Mouse (Mus musculus) embryonic facial prominence, embryonic 15.5 days (tissue): ENCODE data around the gene AI854703. TPM values are rescaled to one million over a fixed set of nuclear protein-coding genes. Genes with fewer than 3 reads are reported as not detected.

Experiments
- ATAC-seq: fragments of 200-750 bp; cut with Nextera tagmentation; 2 replicates; pipeline ENCODE4 v1.8.0; 2017; ENCODE audit warnings: low read depth, moderate TSS enrichment; ENCODE audit not compliant: insufficient number of reproducible peaks, low FRiP score, low TSS enrichment
- H3K27ac ChIP-seq: fragments of 300-500 bp; sonication (generic); replicated peaks from 2 replicates; pipeline ENCODE4 v1.5.1; 2015; ENCODE audit warnings: mild to moderate bottlenecking, inconsistent platforms
- H3K27me3 ChIP-seq: fragments of 300-500 bp; sonication (generic); 2 replicates; pipeline ENCODE4 v1.6.1; 2015; ENCODE audit warnings: inconsistent platforms
- H3K36me3 ChIP-seq: fragments of 300-500 bp; sonication (generic); 2 replicates; pipeline ENCODE4 v1.6.1; 2015; ENCODE audit warnings: mild to moderate bottlenecking, inconsistent platforms
- H3K4me1 ChIP-seq: fragments of 300-500 bp; sonication (generic); 2 replicates; pipeline ENCODE4 v1.6.1; 2015; ENCODE audit warnings: inconsistent platforms
- H3K4me2 ChIP-seq: fragments of 300-500 bp; sonication (generic); replicated peaks from 2 replicates; pipeline ENCODE4 v1.6.1; 2015; ENCODE audit warnings: mild to moderate bottlenecking, inconsistent platforms
- H3K4me3 ChIP-seq: fragments of 300-500 bp; sonication (generic); replicated peaks from 2 replicates; pipeline ENCODE4 v1.5.1; 2015; ENCODE audit warnings: mild to moderate bottlenecking, inconsistent platforms
- H3K9ac ChIP-seq: fragments of 300-500 bp; sonication (generic); 2 replicates; pipeline ENCODE4 v1.6.1; 2015; ENCODE audit warnings: inconsistent platforms
- H3K9me3 ChIP-seq: fragments of 300-500 bp; sonication (generic); replicated peaks from 2 replicates; pipeline ENCODE4 v1.6.1; 2016; ENCODE audit warnings: inconsistent platforms
- WGBS: fragments of 180-500 bp; shearing (Covaris S2); methylation state at CpG from one replicate; pipeline ENCODE4 v1.1.7; 2015; 5-methylcytosine and 5-hydroxymethylcytosine counted together
- polyA plus RNA-seq: library from polyadenylated mRNA; unstranded; fragments of >200 nt; fragmentation: Nextera tagmentation; extraction: Ambion mirVana; gene quantifications from 2 replicates; pipeline ENCODE4 v1.2.1, GENCODE M21; 2015

The AI854703 gene
- polyA plus RNA-seq, 1 experiment from 2014 or later: 1.5 TPM

DNA sequence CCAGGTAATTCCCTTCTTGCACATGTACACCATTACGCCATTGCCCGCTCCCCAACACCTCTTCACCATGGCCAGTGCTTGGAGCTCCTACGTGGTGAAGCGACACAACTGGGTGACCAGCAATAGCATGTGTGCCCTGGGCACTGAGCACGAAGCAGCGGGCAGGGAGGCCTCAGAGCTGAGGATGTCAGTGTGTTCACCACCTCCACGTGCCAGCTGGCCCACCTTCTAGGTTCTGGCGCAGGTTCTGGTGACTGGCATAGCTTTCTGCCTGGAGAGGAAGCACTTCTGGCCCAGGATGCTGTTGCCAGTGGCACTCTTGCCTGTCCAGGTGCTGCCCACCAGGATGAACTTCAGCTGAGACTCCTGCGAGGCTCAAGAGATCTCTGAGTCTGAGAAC, 38.9 kb downstream of the AI854703 start:
- no peak for ATAC-seq
- Histone ChIP-seq H3K27ac (no peak overlapping the region), H3K4me2 (no peak overlapping the region), H3K36me3 (no peaks in the 10 kb centered on the region), H3K4me1 (no peaks in the 10 kb centered on the region), H3K9ac (no peak overlapping the region), H3K27me3 (no peaks in the 10 kb centered on the region), H3K9me3 (no peaks in the 10 kb centered on the region), H3K4me3 (no peak overlapping the region)
- WGBS: 92% methylated on average over 9 of the region's 9 CpGs

DNA sequence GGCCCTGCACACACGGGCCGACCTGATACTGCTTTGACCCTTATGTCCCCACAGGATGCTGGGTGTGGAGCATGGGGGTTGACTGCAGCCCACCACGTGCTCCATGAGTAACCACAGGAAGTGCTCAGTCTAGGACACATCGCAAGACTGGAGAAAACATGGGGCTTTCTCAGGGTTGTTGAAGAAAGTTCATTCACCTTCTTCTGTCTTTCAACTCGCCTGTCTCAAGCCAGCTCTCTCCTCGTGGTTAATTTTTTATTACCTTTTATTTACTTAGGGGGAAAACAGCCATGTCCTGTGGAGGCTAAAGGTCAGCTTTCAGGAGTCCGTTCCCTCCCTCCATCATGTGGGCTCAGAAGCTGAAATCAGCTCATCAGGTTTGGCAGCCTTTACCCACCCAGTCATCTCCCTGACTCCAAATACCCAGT, 39.6 kb downstream of the AI854703 start:
- ATAC-seq: no peak
- 51% methylated on average over 7 of the region's 7 CpGs for whole genome bisulfite sequencing
- Histone ChIP-seq H3K36me3 (no peaks in the 10 kb centered on the region), H3K4me2 (no peak overlapping the region), H3K4me3 (no peak overlapping the region), H3K4me1 (no peaks in the 10 kb centered on the region), H3K9me3 (no peaks in the 10 kb centered on the region), H3K9ac (no peak overlapping the region), H3K27me3 (no peaks in the 10 kb centered on the region), H3K27ac (no peak overlapping the region)

DNA sequence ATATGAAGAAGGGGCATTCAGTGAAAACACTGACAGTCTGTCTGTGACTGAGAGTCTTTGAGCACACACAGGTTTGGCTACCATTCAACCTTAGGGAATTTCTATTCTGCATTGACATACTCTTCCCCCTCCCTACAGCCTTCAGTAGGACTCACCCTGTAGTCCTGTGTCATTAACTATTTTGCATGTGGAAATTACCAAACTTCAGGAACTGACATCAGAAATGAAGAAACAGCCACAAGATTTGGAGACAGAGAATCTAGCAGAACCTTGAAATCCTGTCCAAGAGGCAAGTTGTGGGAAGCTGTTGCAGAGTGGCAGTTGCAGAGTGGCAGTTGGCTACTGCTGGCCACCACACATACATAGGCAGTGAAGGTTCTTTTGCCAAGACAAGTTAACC, 41.5 kb downstream of the AI854703 start:
- Histone ChIP-seq H3K4me1 (no peaks in the 10 kb centered on the region), H3K27me3 (no peaks in the 10 kb centered on the region), H3K4me3 (no peak overlapping the region), H3K27ac (no peak overlapping the region), H3K4me2 (no peak overlapping the region), H3K9ac (no peak overlapping the region), H3K36me3 (no peaks in the 10 kb centered on the region), H3K9me3 (no peaks in the 10 kb centered on the region)
- no peak for ATAC-seq

DNA sequence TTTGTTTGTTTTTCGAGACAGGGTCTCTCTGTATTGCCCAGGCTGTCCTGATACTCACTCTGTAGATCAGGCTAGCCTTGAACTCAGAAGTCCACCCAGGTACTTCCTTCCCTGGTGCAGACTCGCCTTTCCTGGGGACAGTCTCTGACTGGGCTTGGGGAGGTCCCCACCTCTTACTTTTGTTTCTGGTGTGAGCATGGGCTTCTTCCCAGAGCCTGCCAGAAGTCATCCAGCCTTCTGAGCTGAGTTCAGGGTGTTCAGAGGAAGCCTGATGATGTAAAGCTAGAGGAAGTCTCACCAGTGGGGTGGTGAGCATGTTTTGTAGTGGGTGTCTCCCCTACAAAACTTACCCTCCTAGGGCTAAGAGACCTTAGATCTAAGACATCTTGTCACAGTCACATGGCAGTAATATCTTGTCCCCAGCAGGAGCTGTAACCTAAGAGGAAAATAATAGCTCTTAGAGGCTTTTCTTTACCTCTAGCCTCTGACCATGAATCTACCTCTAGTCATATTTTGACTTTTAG, 42.9 kb downstream of the AI854703 start:
- Histone ChIP-seq H3K36me3 (no peaks in the 10 kb centered on the region), H3K4me2 (no peak overlapping the region), H3K27me3 (no peaks in the 10 kb centered on the region), H3K9ac (no peak overlapping the region), H3K27ac (no peak overlapping the region), H3K9me3 (no peaks in the 10 kb centered on the region), H3K4me1 (no peaks in the 10 kb centered on the region), H3K4me3 (no peak overlapping the region)
- WGBS: 62% methylated on average over 2 of the region's 2 CpGs
- ATAC-seq: no peak

DNA sequence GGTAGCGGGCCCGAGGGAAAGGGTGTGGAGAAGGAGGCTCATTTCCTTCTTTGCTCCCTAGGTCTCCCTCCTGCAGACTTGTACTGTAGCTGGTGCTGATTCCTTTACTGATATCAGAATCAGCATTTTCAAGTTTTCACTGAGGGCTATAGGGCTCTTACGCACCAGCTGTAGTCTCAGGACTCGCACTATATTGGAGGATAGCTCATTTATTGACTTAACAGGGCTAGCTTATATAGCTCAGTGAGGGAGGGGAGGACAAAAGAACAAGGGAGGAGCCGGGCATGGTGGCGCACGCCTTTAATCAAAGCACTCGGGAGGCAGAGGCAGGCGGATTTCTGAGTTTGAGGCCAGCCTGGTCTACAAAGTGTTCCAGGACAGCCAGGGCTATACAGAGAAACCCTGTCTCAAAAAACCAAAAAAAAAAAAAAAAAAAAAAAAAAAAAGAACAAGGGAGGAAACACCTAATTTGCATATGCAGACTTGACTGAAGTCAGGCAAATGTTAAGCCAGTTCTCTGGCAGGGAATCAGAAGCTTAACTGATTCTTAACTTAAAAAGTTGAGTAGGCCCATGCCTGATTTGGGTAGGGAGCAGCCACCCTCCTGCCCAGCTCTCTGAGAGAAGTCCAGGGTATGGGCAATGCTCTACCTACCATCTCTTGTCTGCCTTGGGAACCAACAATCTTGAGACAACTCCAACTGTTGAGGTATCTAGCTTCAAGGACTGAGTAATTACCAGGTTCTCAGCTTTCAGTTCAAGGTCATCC, 47.9 kb downstream of the AI854703 start:
- ATAC-seq: no peak
- no peaks in the 10 kb centered on the region for H3K9me3 ChIP-seq
- 92% methylated on average over 9 of the region's 9 CpGs for WGBS
- H3K27ac ChIP-seq: no peak overlapping the region
- H3K4me1 ChIP-seq: no peaks in the 10 kb centered on the region
- H3K4me3 ChIP-seq: no peak overlapping the region
- no peak overlapping the region for H3K9ac ChIP-seq
- no peak overlapping the region for H3K4me2 ChIP-seq
- H3K27me3 ChIP-seq: no peaks in the 10 kb centered on the region
- no peaks in the 10 kb centered on the region for H3K36me3 ChIP-seq

DNA sequence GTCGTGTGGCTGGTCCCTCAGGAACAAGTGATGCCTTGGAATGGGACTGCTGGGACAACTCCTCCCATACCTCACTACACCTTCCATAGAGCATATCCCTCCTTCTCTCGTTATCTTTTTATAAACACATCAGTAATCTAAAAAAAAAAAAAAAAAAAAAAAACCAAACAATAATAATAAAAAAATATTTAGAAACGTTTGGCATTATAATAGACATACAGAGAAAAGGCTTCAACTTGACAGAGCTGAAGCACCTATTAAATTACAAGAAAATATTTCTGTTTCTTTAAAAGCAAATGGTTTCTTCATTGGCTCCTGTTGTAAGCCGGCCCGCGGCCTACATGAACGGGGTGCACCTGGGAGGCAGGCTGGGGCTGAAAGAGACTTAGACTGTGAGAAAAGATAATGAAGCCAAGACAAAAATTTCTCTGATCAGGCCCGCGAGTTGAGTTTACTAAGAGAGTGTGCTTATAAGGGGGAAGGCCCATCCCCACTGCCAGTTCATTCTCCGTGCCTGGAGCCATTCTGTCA, 48.9 kb downstream of the AI854703 start:
- H3K4me1 ChIP-seq: no peaks in the 10 kb centered on the region
- H3K27me3 ChIP-seq: no peaks in the 10 kb centered on the region
- no peaks in the 10 kb centered on the region for H3K9me3 ChIP-seq
- WGBS: 30% methylated on average over 10 of the region's 10 CpGs
- peak overlapping the region; percentile 37 for H3K4me3 ChIP-seq
- no peaks in the 10 kb centered on the region for H3K36me3 ChIP-seq
- peak overlapping the region; percentile 49 for H3K4me2 ChIP-seq
- H3K27ac ChIP-seq: peak overlapping the region; percentile 28; the same call in 1 of the 2 replicates
- no peak for ATAC-seq
- H3K9ac ChIP-seq: no peak overlapping the region

DNA sequence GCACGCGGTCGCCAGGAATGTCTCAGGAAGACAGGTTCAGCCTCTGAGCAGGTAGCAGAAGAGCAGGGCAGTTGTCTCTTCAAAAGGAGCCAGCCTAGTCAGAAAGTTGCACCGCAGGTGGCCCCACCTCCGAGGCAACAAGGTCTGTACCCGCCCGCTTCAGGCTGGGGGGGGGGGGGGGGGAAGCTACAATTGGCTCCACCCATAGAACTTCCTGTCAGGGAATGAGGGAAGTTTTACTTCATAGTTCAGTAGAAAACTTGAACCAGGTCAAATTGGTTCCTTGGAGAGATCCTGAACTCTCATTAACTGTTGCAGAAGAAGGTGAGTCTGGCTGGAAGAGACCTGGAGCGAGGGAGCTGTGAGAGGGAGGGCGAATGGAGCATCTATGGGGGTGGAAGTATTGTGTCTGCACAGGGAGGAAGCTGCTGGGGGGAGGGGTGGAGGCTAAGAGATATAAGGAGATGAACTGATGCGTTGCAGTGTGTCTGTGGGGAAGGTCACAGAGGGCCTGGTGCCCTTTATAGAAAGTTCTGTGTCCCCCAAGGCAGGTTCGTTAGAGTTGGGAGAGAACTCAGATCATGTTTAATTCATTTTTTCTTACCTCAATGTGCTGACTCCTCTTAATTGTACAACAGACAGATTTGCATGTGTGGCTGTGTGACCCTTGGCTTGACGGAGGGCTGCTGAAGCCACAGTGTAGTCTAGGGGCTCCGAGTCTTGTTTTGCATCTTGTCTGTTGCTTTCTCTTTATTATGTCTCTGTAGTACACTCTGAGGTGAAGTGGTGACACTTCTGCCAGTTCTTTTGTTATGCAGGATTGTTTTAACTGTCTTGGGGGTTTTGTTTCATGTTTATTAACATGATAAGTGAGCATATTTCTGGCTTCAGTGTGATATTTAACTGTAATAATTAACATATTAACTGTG, 49.6 kb downstream of the AI854703 start, which contains the start of gene Gimap9:
Gene Gimap9 (plus strand): TSS at position 199 of the 929 bp plus-strand sequence.
- H3K9me3 ChIP-seq: no peaks in the 10 kb centered on the region
- no peaks in the 10 kb centered on the region for H3K36me3 ChIP-seq
- peak within 1 kb of the TSS; percentile 37 for H3K4me3 ChIP-seq
- ATAC-seq: no peak; the same call in 1 of the 2 replicates
- WGBS: 18% methylated on average over 13 of the region's 13 CpGs
- H3K27me3 ChIP-seq: no peaks in the 10 kb centered on the region
- peak within 1 kb of the TSS; percentile 28; the same call in 1 of the 2 replicates for H3K27ac ChIP-seq
- no peak within 1 kb of the TSS for H3K9ac ChIP-seq
- peak within 1 kb of the TSS; percentile 49 for H3K4me2 ChIP-seq
- H3K4me1 ChIP-seq: no peaks in the 10 kb centered on the region

DNA sequence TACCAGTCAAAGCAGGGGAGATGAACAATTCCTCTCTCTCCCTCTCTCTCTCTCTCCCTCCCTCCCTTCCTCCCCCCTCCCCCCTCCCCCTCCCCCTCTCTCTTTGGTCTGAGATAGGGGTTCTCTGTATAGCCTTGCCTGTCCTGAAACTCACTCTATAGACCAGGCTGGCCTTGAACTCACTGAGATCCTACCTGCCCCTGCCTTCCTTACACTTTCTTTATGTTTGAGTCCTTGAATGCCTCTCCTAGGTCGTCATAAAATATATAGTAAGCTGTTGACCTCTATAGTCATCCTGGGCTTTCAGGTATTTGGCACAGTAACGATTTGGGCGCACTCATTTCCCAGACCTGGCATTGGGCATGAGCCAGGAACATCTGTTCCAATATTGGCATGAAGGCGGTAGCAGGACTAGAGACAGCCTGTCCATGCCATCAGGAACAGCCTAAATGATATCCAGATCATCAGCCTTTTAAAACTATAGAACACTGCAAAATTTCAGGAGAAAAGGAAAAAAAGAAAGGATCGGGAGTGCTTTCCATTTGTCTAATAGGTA, 50.4 kb downstream of the AI854703 start:
- Histone ChIP-seq H3K27me3 (no peaks in the 10 kb centered on the region), H3K9ac (no peak overlapping the region), H3K36me3 (no peaks in the 10 kb centered on the region), H3K27ac (no peak overlapping the region), H3K9me3 (no peaks in the 10 kb centered on the region), H3K4me3 (no peak overlapping the region; the same call in 1 of the 2 replicates), H3K4me2 (peak overlapping the region; percentile 49; the same call in 1 of the 2 replicates), H3K4me1 (no peaks in the 10 kb centered on the region)
- WGBS: 84% methylated on average over 5 of the region's 5 CpGs
- no peak for ATAC-seq

DNA sequence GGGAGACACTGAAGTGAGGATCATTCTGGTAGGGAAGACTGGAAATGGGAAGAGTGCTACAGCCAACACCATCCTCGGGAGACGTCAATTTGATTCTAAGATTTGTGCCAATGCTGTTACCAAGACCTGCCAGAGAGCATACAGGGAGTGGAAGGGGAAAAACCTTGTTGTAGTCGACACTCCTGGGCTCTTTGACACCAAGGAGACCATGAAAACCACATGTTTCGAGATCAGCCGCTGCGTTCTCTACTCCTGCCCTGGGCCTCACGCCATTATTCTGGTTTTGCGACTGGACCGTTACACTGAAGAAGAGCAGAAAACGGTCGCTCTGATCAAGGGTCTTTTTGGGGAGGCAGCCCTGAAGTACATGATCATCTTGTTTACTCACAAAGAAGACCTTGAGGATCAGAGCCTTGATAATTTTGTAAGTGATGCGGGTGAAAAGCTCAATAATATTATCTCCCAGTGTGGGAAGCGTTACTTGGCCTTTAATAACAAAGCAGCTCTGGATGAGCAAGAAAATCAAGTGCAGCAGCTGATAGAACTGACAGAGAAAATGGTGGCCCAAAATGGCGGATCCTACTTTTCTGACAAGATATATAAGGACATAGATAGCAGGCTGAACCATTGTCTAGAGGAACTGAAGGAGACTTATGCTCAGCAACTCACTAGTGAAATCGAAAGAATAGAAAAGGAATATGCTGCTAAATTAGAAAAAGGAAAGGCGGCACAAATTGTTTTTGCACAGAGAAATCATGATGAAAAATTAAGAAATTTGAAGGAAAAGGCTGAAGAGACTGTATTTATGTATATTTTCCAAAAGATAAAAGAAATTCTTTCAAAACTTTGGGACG, 51.2 kb downstream of the AI854703 start:
- no peak for ATAC-seq
- Histone ChIP-seq H3K9ac (no peak overlapping the region), H3K36me3 (no peaks in the 10 kb centered on the region), H3K4me2 (no peak overlapping the region), H3K4me3 (no peak overlapping the region), H3K4me1 (no peaks in the 10 kb centered on the region), H3K27ac (no peak overlapping the region), H3K27me3 (no peaks in the 10 kb centered on the region), H3K9me3 (no peaks in the 10 kb centered on the region)
- 92% methylated on average over 17 of the region's 17 CpGs for WGBS

DNA sequence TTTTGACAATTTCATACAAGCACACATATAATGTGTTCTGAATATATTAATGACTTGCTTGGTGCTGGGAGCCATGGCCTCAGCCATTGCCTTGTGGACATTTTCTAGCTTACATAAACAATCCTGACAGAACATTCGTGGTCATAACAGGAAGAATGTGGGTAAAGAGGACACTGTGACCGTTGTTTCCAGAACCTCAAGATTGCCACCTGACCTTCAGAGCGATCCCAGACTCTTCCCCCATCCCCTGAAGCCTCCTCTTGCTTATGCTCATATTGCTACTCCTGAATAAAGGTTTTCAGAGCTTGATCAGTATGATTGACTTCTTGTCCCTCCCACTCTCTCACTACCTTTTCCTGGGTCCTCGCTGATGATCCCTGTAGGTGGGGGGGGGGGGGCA, 51.8 kb downstream of the AI854703 start:
- Histone ChIP-seq H3K9ac (no peak overlapping the region), H3K4me3 (no peak overlapping the region), H3K9me3 (no peaks in the 10 kb centered on the region), H3K27ac (no peak overlapping the region), H3K36me3 (no peaks in the 10 kb centered on the region), H3K27me3 (no peaks in the 10 kb centered on the region), H3K4me2 (no peak overlapping the region), H3K4me1 (no peaks in the 10 kb centered on the region)
- WGBS: 72% methylated on average over 4 of the region's 4 CpGs
- ATAC-seq: no peak
